Mouse (Mus musculus): Measurements from ENCODE around the gene Sptlc3. TPM values are rescaled to one million over a fixed set of nuclear protein-coding genes. Genes with fewer than 3 reads are reported as not detected.

Sptlc3 gene
- total and polyA plus RNA-seq, 3 experiments: 0.06 TPM; not detected in 2

GRCm38 (mm10) chr2:139649518-139649917 lies 155.8 kb downstream of the Sptlc3 start:
- Histone ChIP-seq H3K4me3 (no peak overlapping the region), H3K4me1 (ENCODE audit: control insufficient read depth, insufficient read depth, low read length) (no peaks in the 10 kb centered on the region), H3K27me3 (ENCODE audit: control insufficient read depth, insufficient read depth, low read length) (no peaks in the 10 kb centered on the region), H3K27ac (no peak overlapping the region), H3K9ac (ENCODE audit: low read depth, low read length) (no peak overlapping the region), H3K36me3 (ENCODE audit: control insufficient read depth, insufficient read depth, low read length) (no peaks in the 10 kb centered on the region), H3K79me2 (replicated peaks; ENCODE audit: control insufficient read depth, insufficient read depth, low read length) (no peaks in the 10 kb centered on the region)
- no peak for DNase-seq
- WGBS: 72% methylated on average over 3 of the region's 3 CpGs
- TF ChIP-seq POLR2A (IDR thresholded peaks at IDR 0.05; ENCODE audit: insufficient read depth, low read depth, low read length) (no peak), EP300 (IDR thresholded peaks at IDR 0.05; ENCODE audit: insufficient read depth, low read depth, low read length) (no peak), CTCF (IDR thresholded peaks at IDR 0.05) (no peak)
- intact Hi-C loops (cut with DNase I): no loop called here

DNA sequence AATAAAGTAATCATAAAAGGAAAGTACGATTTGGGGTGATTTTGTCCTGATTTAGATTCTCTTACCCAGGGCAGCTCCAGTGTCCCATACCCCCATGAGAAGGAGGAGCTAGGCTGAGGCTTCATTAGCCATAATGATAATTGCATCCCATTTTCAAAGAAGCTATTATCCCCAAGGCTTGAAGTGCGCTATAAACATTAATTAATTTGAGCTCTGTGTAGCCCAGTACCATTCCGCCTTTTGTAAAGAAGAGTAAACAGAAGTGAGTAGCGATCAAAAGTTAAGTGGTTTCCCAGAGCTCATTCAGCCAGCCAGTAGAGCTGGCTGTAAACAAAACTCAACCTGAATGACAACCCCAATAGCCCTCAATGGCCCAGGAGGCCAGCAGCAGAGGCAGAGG lies 163.0 kb downstream of the Sptlc3 start:
- Histone ChIP-seq H3K27ac (no peak overlapping the region), H3K27me3 (ENCODE audit: control insufficient read depth, insufficient read depth, low read length) (no peaks in the 10 kb centered on the region), H3K4me1 (ENCODE audit: control insufficient read depth, insufficient read depth, low read length) (no peaks in the 10 kb centered on the region), H3K36me3 (ENCODE audit: control insufficient read depth, insufficient read depth, low read length) (no peaks in the 10 kb centered on the region), H3K79me2 (replicated peaks; ENCODE audit: control insufficient read depth, insufficient read depth, low read length) (no peaks in the 10 kb centered on the region), H3K4me3 (no peak overlapping the region), H3K9ac (ENCODE audit: low read depth, low read length) (no peak overlapping the region)
- DNase-seq: no peak
- intact Hi-C loops (cut with DNase I): no loop called here
- TF ChIP-seq EP300 (IDR thresholded peaks at IDR 0.05; ENCODE audit: insufficient read depth, low read depth, low read length) (no peak), CTCF (IDR thresholded peaks at IDR 0.05) (no peak), POLR2A (IDR thresholded peaks at IDR 0.05; ENCODE audit: insufficient read depth, low read depth, low read length) (no peak)
- WGBS: 74% methylated on average over 4 of the region's 4 CpGs

DNA sequence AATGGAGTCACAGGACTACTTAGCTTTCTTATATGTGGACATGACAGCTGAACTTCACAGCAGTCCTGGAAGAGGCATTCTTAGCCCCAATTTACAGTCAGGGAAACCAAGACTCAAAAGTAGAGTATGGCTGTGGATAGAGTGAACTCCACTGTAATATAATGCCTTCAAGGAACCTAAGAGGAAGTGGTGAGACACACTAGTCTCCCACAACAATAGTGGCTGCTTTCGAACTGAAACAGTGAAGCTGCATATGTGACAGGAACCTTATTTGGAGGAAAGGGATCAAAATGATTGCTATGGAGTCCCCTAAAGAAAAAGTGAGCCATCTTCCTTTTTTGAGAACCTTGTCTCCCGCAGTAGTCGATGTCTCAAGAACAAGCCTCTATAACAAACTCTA lies 178.1 kb downstream of the Sptlc3 start:
- no peak for DNase-seq
- no peaks in the 10 kb centered on the region for H3K79me2 ChIP-seq (replicated peaks; ENCODE audit: control insufficient read depth, insufficient read depth, low read length)
- 64% methylated on average over 3 of the region's 3 CpGs for WGBS
- H3K27me3 ChIP-seq (ENCODE audit: control insufficient read depth, insufficient read depth, low read length): no peaks in the 10 kb centered on the region
- H3K27ac ChIP-seq: no peak overlapping the region
- no peak overlapping the region for H3K4me3 ChIP-seq
- no peak for TF ChIP-seq EP300 (IDR thresholded peaks at IDR 0.05; ENCODE audit: insufficient read depth, low read depth, low read length)
- TF ChIP-seq POLR2A (IDR thresholded peaks at IDR 0.05; ENCODE audit: insufficient read depth, low read depth, low read length): no peak
- no peak for TF ChIP-seq CTCF (IDR thresholded peaks at IDR 0.05)
- H3K36me3 ChIP-seq (ENCODE audit: control insufficient read depth, insufficient read depth, low read length): no peaks in the 10 kb centered on the region
- no peaks in the 10 kb centered on the region for H3K4me1 ChIP-seq (ENCODE audit: control insufficient read depth, insufficient read depth, low read length)
- intact Hi-C loops (cut with DNase I): no loop called here
- no peak overlapping the region for H3K9ac ChIP-seq (ENCODE audit: low read depth, low read length)

GRCm38 (mm10) chr2:139672371-139672770 lies 178.7 kb downstream of the Sptlc3 start:
- no peaks in the 10 kb centered on the region for H3K4me1 ChIP-seq (ENCODE audit: control insufficient read depth, insufficient read depth, low read length)
- H3K4me3 ChIP-seq: no peak overlapping the region
- no peak overlapping the region for H3K9ac ChIP-seq (ENCODE audit: low read depth, low read length)
- H3K27ac ChIP-seq: no peak overlapping the region
- H3K79me2 ChIP-seq (replicated peaks; ENCODE audit: control insufficient read depth, insufficient read depth, low read length): no peaks in the 10 kb centered on the region
- TF ChIP-seq CTCF (IDR thresholded peaks at IDR 0.05): no peak
- no peak for TF ChIP-seq EP300 (IDR thresholded peaks at IDR 0.05; ENCODE audit: insufficient read depth, low read depth, low read length)
- TF ChIP-seq POLR2A (IDR thresholded peaks at IDR 0.05; ENCODE audit: insufficient read depth, low read depth, low read length): no peak
- WGBS: 28% methylated on average over 2 of the region's 2 CpGs
- DNase-seq: no peak
- no peaks in the 10 kb centered on the region for H3K36me3 ChIP-seq (ENCODE audit: control insufficient read depth, insufficient read depth, low read length)
- H3K27me3 ChIP-seq (ENCODE audit: control insufficient read depth, insufficient read depth, low read length): no peaks in the 10 kb centered on the region
- intact Hi-C loops (cut with DNase I): no loop called here

DNA sequence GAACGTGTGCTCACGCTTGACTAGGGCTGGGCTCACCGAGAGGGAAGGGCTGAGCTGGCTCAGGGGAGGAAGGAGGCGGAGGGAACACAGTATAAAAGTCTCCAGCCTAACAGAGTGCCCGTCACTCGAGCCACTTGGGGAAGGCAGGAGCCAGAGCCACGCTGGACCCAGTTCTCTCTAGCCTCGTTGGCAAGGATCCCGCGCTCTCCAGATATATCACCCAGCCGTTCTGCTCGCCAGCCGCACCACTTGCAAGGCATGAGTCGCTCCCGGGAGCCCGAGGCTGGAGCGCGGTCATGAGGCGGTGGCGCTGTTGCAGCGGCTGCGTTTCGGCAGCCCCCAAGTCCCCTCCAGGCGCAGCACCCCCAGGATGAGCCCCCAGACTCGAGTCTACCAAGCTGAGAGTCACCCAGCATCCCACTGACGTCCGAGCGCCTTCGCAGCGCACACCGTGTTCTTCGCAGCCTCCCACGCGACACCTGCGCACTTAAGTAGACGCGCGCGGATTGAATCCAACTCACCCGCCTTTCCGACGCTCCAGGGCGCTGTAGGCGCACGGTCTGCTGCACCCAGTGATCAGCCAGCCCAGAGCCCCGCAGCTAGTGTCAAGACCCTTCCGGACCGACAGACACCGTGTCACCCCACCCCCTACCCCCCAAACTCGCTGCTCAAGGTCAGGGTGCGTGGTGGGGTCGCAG lies 183.5 kb downstream of the Sptlc3 start:
- DNase-seq: peak; percentile 70 to 81
- H3K27me3 ChIP-seq (ENCODE audit: control insufficient read depth, insufficient read depth, low read length): no peaks in the 10 kb centered on the region
- under 1% methylated on average over 52 of the region's 52 CpGs for WGBS
- no peaks in the 10 kb centered on the region for H3K79me2 ChIP-seq (replicated peaks; ENCODE audit: control insufficient read depth, insufficient read depth, low read length)
- H3K9ac ChIP-seq (ENCODE audit: low read depth, low read length): peak overlapping the region; percentile 44
- H3K4me1 ChIP-seq (ENCODE audit: control insufficient read depth, insufficient read depth, low read length): no peaks in the 10 kb centered on the region
- no peak for TF ChIP-seq EP300 (IDR thresholded peaks at IDR 0.05; ENCODE audit: insufficient read depth, low read depth, low read length)
- TF ChIP-seq POLR2A (IDR thresholded peaks at IDR 0.05; ENCODE audit: insufficient read depth, low read depth, low read length): peak; percentile 73
- TF ChIP-seq CTCF (IDR thresholded peaks at IDR 0.05): peak; percentile 18; the same call in 1 of the 2 replicates
- no peak overlapping the region; the same call in 1 of the 2 replicates for H3K27ac ChIP-seq
- peak overlapping the region; percentile 59 for H3K4me3 ChIP-seq
- intact Hi-C loops (cut with DNase I): loop anchor here (5.0 kb wide), 1 partner anchor 85 kb away; no protein-coding TSS in a partner anchor
- no peaks in the 10 kb centered on the region for H3K36me3 ChIP-seq (ENCODE audit: control insufficient read depth, insufficient read depth, low read length)

DNA sequence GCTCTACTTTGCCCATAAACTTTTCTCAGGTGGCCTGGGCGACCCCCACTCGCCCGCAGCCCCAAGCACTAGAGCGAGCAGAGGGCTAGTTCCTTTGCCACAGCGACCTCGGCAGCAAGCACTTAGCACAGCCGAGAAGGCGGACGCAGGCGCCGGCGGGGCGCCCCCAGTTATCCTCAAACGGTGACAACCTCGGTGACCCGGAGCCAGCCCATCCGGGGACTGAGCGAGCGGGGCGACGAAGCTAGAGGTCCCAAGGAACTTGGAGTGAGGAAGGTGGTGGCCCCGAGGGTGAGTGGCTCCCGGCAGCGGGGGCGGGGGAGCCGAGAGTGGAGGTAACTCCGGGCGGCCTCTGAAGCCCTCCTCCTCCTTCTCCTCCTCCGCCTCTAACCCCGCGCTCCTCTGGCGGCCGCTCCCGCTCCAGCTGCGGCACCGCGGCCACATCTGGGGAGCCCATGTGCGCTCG lies 184.1 kb downstream of the Sptlc3 start, which contains the start of gene Ism1:
Ism1 (plus strand) TSS at position 370 of the 466 bp plus-strand sequence.
- Histone ChIP-seq H3K4me3 (peak within 1 kb of the TSS; percentile 59), H3K79me2 (replicated peaks; ENCODE audit: control insufficient read depth, insufficient read depth, low read length) (no peaks in the 10 kb centered on the region), H3K9ac (ENCODE audit: low read depth, low read length) (peak within 1 kb of the TSS; percentile 48), H3K36me3 (ENCODE audit: control insufficient read depth, insufficient read depth, low read length) (no peaks in the 10 kb centered on the region), H3K4me1 (ENCODE audit: control insufficient read depth, insufficient read depth, low read length) (no peaks in the 10 kb centered on the region), H3K27ac (peak within 1 kb of the TSS; percentile 23; the same call in 1 of the 2 replicates), H3K27me3 (ENCODE audit: control insufficient read depth, insufficient read depth, low read length) (no peaks in the 10 kb centered on the region)
- TF ChIP-seq POLR2A (IDR thresholded peaks at IDR 0.05; ENCODE audit: insufficient read depth, low read depth, low read length) (no peak), CTCF (IDR thresholded peaks at IDR 0.05) (no peak), EP300 (IDR thresholded peaks at IDR 0.05; ENCODE audit: insufficient read depth, low read depth, low read length) (no peak)
- intact Hi-C loops (cut with DNase I): loop anchor here (5.0 kb wide), 1 partner anchor 86 kb away; no protein-coding TSS in a partner anchor
- peak in 1 of 2 experiments; percentile 55 for DNase-seq
- WGBS: 1% methylated on average over 39 of the region's 39 CpGs

Data from heart, adult 2 months (tissue).